Mouse (Mus musculus): Measurements from ENCODE around the gene Ctu2.

GRCm38 (mm10) chr8:122427607-122428006 is 48.3 kb upstream of the Ctu2 start:
- TF ChIP-seq CTCF (IDR thresholded peaks at IDR 0.05; ENCODE audit: insufficient read depth, low read length) (no peak), POLR2A (IDR thresholded peaks at IDR 0.05; ENCODE audit: borderline replicate concordance, extremely low read depth, low read depth, low read length) (no peak)
